Mouse (Mus musculus) limb, embryonic 15.5 days (tissue): ENCODE measurements at regions not wholly inside any gene's neighbourhood (a gene's known extent, or its start where the extent isn't known, plus 50 kb on each side); places are given as distances from the start of the nearest gene placed in this dataset.

ENCODE experiments used
- ATAC-seq: fragments of 200-750 bp; cut with Nextera tagmentation; 2 replicates; pipeline ENCODE4 v1.8.0; 2017; ENCODE audit warnings: low read depth, moderate TSS enrichment; ENCODE audit not compliant: insufficient number of reproducible peaks, low FRiP score, low TSS enrichment
- H3K27ac ChIP-seq: fragments of 300-500 bp; sonication (generic); 2 replicates; pipeline ENCODE4 v1.5.1; 2015; ENCODE audit warnings: moderate library complexity, mild to moderate bottlenecking, inconsistent platforms
- H3K27me3 ChIP-seq: fragments of 300-500 bp; sonication (generic); 2 replicates; pipeline ENCODE4 v1.6.1; 2015; ENCODE audit warnings: inconsistent platforms
- H3K36me3 ChIP-seq: fragments of 300-500 bp; sonication (generic); 2 replicates; pipeline ENCODE4 v1.6.1; 2015; ENCODE audit warnings: inconsistent platforms
- H3K4me1 ChIP-seq: fragments of 300-500 bp; sonication (generic); 2 replicates; pipeline ENCODE4 v1.6.1; 2015; ENCODE audit warnings: inconsistent platforms
- H3K4me2 ChIP-seq: fragments of 300-500 bp; sonication (generic); 2 replicates; pipeline ENCODE4 v1.6.1; 2015; ENCODE audit warnings: mild to moderate bottlenecking, inconsistent platforms
- H3K4me3 ChIP-seq: fragments of 300-500 bp; sonication (generic); 2 replicates; pipeline ENCODE4 v1.5.1; 2015; ENCODE audit warnings: mild to moderate bottlenecking, inconsistent platforms
- H3K9ac ChIP-seq: fragments of 300-500 bp; sonication (generic); 2 replicates; pipeline ENCODE4 v1.6.1; 2015; ENCODE audit warnings: inconsistent platforms
- H3K9me3 ChIP-seq: fragments of 300-500 bp; sonication (generic); 2 replicates; pipeline ENCODE4 v1.6.1; 2016; ENCODE audit warnings: inconsistent platforms
- WGBS: fragments of 180-500 bp; shearing (Covaris S2); methylation state at CpG from one replicate; pipeline ENCODE4 v1.1.7; 2015; 5-methylcytosine and 5-hydroxymethylcytosine counted together

GRCm38 (mm10) chr8:91747174-91747859 is 54.5 kb downstream of the Irx3 start:
- no peaks in the 10 kb centered on the region for H3K36me3 ChIP-seq
- H3K9ac ChIP-seq, result no peak overlapping the region
- peak overlapping the region; percentile 2; the same call in 1 of the 2 replicates for H3K4me3 ChIP-seq
- peaks cover 15% of the 10 kb centered on the region for H3K27me3 ChIP-seq
- peaks cover 22% of the 10 kb centered on the region for H3K4me1 ChIP-seq
- H3K9me3 ChIP-seq, result no peaks in the 10 kb centered on the region
- no peak overlapping the region for H3K27ac ChIP-seq
- peak overlapping the region; percentile 30 for H3K4me2 ChIP-seq
- no peak for ATAC-seq
- WGBS, result 33% methylated on average over 24 of the region's 24 CpGs

- Histone ChIP-seq H3K4me2 (no peak overlapping the region), H3K36me3 (no peaks in the 10 kb centered on the region), H3K4me3 (no peak overlapping the region), H3K4me1 (no peaks in the 10 kb centered on the region), H3K27ac (no peak overlapping the region), H3K27me3 (peaks cover 13% of the 10 kb centered on the region; the same call in 1 of the 2 replicates), H3K9ac (no peak overlapping the region), H3K9me3 (no peaks in the 10 kb centered on the region)
- no peak for ATAC-seq
- 68% methylated on average over 2 of the region's 2 CpGs for WGBS
Measured at GRCm38 (mm10) chr8:91724646-91725045, 77.2 kb downstream of the Irx3 start.
